ENCODE assay signal across 7 mouse cellular contexts in the genomic region with DNA sequence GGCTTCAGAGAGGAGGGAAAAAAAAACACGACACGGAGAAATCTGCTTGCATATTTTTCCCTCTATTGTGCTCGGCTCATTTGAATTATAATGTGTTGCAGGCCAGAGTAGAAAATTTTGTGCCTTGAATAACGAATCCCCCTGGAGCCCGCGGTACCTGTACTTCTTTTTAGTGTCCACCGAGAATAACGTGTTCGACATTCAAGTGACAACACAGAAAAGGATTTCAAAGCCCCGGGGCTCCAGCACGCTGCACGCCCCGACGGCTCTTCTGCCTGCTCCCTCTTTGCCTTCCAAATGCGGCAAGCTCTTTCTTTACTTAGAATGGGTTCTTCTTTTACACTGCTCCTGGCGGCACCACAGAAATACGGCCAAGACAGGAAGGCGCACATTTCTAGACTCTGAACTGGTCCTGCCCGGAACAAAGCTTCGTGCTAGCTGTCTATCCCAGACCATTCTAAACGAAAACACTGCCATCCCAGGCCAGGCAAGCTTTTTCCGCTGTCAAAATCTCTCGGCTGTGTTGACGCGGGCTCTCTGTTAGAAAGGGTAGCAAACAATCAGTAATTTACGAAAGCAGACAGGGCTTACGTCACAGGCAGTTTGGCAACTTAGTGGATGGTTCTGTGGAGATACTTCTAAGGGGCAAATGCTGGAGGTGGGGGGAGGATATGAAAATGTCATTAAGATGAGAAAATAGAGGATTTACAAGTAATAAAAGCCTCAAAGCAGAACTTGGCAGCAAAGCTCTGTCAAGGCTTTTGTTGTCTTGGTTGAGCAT.
DNase-seq lines count a peak whose midpoint lies in the region; ATAC-seq lines count a peak whose summit lies in the region.

No protein-coding gene starts in this region.

- peak overlapping the region; percentile 56 for H3K4me2 ChIP-seq in midbrain, embryonic 11.5 days

- DNase-seq in adrenal gland, adult 8-10 months: peak; percentile 26
- DNase-seq in cerebellum, postnatal 14 days: peak; percentile 26 to 27
- DNase-seq in heart, adult 8-10 months (ENCODE audit: low spot score): peak; percentile 16
- DNase-seq in kidney, adult 8-10 months: peak; percentile 26 to 44
- peak; percentile 57 for DNase-seq in limb, embryonic 10.5 days (ENCODE audit: low spot score)
- peak; percentile 96 for DNase-seq in midbrain, embryonic 11.5 days (ENCODE audit: low spot score, missing footprints)
- DNase-seq in telencephalon, adult 2 months (ENCODE audit: low read depth, low spot score): peak; percentile 18

- peak overlapping the region; percentile 48 for H3K4me3 ChIP-seq in limb, embryonic 10.5 days
- H3K4me3 ChIP-seq in midbrain, embryonic 11.5 days (ENCODE audit: low read depth, low read length): peak overlapping the region; percentile 32

- H3K36me3 ChIP-seq in limb, embryonic 10.5 days: no peaks in the 10 kb centered on the region
- H3K36me3 ChIP-seq in midbrain, embryonic 11.5 days (ENCODE audit: control insufficient read depth, insufficient read depth, low read length): no peaks in the 10 kb centered on the region

- no peak overlapping the region for H3K27ac ChIP-seq in limb, embryonic 10.5 days
- peak overlapping the region; percentile 27; the same call in 1 of the 2 replicates for H3K27ac ChIP-seq in midbrain, embryonic 11.5 days (ENCODE audit: low read depth, low read length)

- WGBS in limb, embryonic 10.5 days: 5% methylated on average over 27 of the region's 27 CpGs
- 3% methylated on average over 27 of the region's 27 CpGs for WGBS in midbrain, embryonic 11.5 days

- H3K27me3 ChIP-seq in limb, embryonic 10.5 days (ENCODE audit: low read depth, poor library complexity, severe bottlenecking): peaks cover 58% of the 10 kb centered on the region
- peaks cover 6% of the 10 kb centered on the region; the same call in 1 of the 2 replicates for H3K27me3 ChIP-seq in midbrain, embryonic 11.5 days (ENCODE audit: control insufficient read depth, insufficient read depth, low read length)

- peak; percentile 49 for ATAC-seq in midbrain, embryonic 11.5 days (ENCODE audit: low FRiP score)

- peaks cover 22% of the 10 kb centered on the region for H3K4me1 ChIP-seq in limb, embryonic 10.5 days
- H3K4me1 ChIP-seq in midbrain, embryonic 11.5 days (ENCODE audit: control insufficient read depth, insufficient read depth, low read length): peaks cover 17% of the 10 kb centered on the region

- peak overlapping the region; percentile 67 for H3K9ac ChIP-seq in midbrain, embryonic 11.5 days (ENCODE audit: low read length)

- H3K9me3 ChIP-seq in limb, embryonic 10.5 days (replicated peaks): no peaks in the 10 kb centered on the region
- no peaks in the 10 kb centered on the region for H3K9me3 ChIP-seq in midbrain, embryonic 11.5 days (ENCODE audit: control insufficient read depth, low read length)

Comparison
In these comparisons a context has a peak if more than half of its experiments do, and no peak if none do; other contexts are left out.
1. DNase-seq: peak in every context shown above with its lines; median percentile 96 in midbrain, embryonic 11.5 days; 57 in limb, embryonic 10.5 days; 35 in kidney, adult 8-10 months; 26 in cerebellum, postnatal 14 days; 26 in adrenal gland, adult 8-10 months; 18 in telencephalon, adult 2 months; 16 in heart, adult 8-10 months.